Mouse (Mus musculus) bone marrow, adult 2 months (tissue): ENCODE results near the gene Kcnh4.

Experiments
- CTCF ChIP-seq: fragments of 200-500 bp; IDR thresholded peaks from 2 replicates; pipeline ENCODE4 v1.5.1; 2011; ENCODE audit warnings: low read length, control low read depth; ENCODE audit not compliant: control insufficient read depth, insufficient read depth
- POLR2A ChIP-seq: fragments of 200-500 bp; IDR thresholded peaks from 2 replicates; pipeline ENCODE4 v1.6.1; 2011; ENCODE audit warnings: low read depth, mild to moderate bottlenecking, control low read depth, low read length, borderline replicate concordance; ENCODE audit not compliant: control insufficient read depth

- TF ChIP-seq CTCF (no peak), POLR2A (no peak)
Measured at GRCm38 (mm10) chr11:100710977-100711376, 48.8 kb downstream of the Kcnh4 start.
